Mouse (Mus musculus): ENCODE measurements around the gene Phc1. TPM values are rescaled to one million over a fixed set of nuclear protein-coding genes. Genes with fewer than 3 reads are reported as not detected.

Phc1 gene
- total RNA-seq, 2 experiments from 2014 or later = 17.6 to 22.9 TPM

DNA sequence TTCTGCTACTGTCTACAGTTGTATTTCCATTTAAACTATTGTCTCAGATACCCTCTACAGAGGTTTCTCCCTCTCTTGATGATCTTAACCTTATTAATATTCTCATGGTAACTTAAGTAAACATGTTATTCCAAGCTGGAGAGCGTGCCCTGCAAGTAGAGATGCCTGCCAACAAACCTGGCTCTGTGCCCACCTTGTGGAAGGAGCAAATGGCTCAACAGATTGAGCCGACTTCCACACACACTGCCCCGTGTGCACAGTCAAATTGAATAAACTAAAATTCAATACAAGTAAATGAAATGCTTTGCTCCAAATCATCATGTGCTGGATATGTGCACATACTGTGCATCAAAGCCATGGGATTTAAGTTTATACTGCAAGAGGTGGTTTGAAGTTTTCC lies 71.8 kb downstream of the Phc1 start:
- intact Hi-C loops (cut with DNase I) = no loop called here
- peak; percentile 21 to 46 for DNase-seq

Other genes starting within 250 kb of the Phc1 start
- not detected for gene Klrg1, start 57.7 kb downstream of the Phc1 start, total RNA-seq (2021)
- gene M6pr, start 31.8 kb downstream of the Phc1 start, total RNA-seq (2021) = 10 to 100 TPM; 17.1 to 20.7 TPM
- under 1 TPM in 1 of 2 experiments, not detected in 1; 0.79 TPM for gene Rimklb, start 158.2 kb upstream of the Phc1 start, total RNA-seq (2021)
- gene Mfap5, start 165.3 kb upstream of the Phc1 start, total RNA-seq (2021) = 10 to 100 TPM; 36.4 to 38.2 TPM
- not detected for gene Aicda, start 213.2 kb upstream of the Phc1 start, total RNA-seq (2021)

Data from gastrocnemius, postnatal 36 days (tissue).